Mouse (Mus musculus) sigmoid colon, adult 10 weeks (tissue): ENCODE data around the gene Sncg. TPM values are rescaled to one million over a fixed set of nuclear protein-coding genes. Genes with fewer than 3 reads are reported as not detected.

ENCODE experiments used
- polyA plus RNA-seq: library from polyadenylated mRNA; stranded (reverse); fragments of 350-450 nt; fragmentation: Illumina TruSeq; extraction: RNeasy Lipid Tissue Mini Kit (QIAGEN cat#74804); gene quantifications from one replicate; pipeline ENCODE4 v1.2.3, GENCODE M21; 2014; ENCODE audit warnings: low read depth, low replicate concordance

Gene Sncg
- polyA plus RNA-seq, result not detected

DNA sequence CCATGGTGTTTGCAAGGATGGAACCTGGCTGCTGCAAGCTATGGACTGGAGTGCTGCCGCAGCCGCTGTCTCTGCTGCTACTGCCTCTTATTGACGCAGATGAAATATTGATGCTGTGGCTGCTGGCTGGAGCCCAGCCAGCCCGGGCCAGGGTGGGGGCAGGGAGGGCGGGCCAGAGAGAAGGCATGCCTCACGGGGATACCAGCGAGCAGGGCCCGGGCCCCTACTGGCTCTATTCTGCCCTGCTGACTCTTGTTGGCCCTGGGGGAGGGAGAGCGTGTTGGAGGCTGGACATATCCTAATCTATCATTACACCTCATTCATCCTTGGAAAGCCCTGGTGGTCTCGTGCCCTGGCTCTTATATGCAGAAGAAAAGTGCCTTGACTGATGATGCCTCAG, at the start of gene Sncg:
Sncg (minus strand) TSS at position 213 of the 400 bp plus-strand sequence.

GRCm38 (mm10) chr14:34375415-34375904, 871 bp upstream of the Sncg start, which contains the start of gene Mmrn2:
Gene Mmrn2, plus strand, starts transcription at chr14:34375465.

GRCm38 (mm10) chr14:34355301-34355700, 19.3 kb downstream of the Sncg start, which contains the start of gene Fam25c:
Gene Fam25c, minus strand, starts transcription at chr14:34355433.

Other genes with a start within 250 kb of the Sncg start
- 7.3 TPM for gene Npy4r, start 222.3 kb downstream of the Sncg start, polyA plus RNA-seq
- 0.16 TPM for gene Gprin2, start 173.1 kb downstream of the Sncg start, polyA plus RNA-seq
- gene Syt15, start 155.2 kb downstream of the Sncg start, polyA plus RNA-seq, result 0.60 TPM
- 12.7 TPM for gene Shld2, start 64.3 kb downstream of the Sncg start, polyA plus RNA-seq
- 189 TPM for gene Glud1, start 64.1 kb downstream of the Sncg start, polyA plus RNA-seq
- gene Fam25c, start 19.4 kb downstream of the Sncg start, polyA plus RNA-seq, result not detected
- 3.5 TPM for gene Mmrn2, start 676 bp upstream of the Sncg start, polyA plus RNA-seq
- 175 TPM for gene Bmpr1a, start 128.6 kb upstream of the Sncg start, polyA plus RNA-seq
- not detected for gene 9230112D13Rik, start 148.0 kb upstream of the Sncg start, polyA plus RNA-seq
- gene Ldb3, start 213.9 kb upstream of the Sncg start, polyA plus RNA-seq, result 15.9 TPM
- not detected for gene Opn4, start 225.4 kb upstream of the Sncg start, polyA plus RNA-seq